Mouse (Mus musculus) spleen, adult 2 months (tissue): Measurements from ENCODE around the gene Anp32e.

Experiments used
- CTCF ChIP-seq: fragments of 200-500 bp; IDR thresholded peaks from 2 replicates; pipeline ENCODE4 v1.5.1; 2011; ENCODE audit warnings: mild to moderate bottlenecking, inconsistent platforms; ENCODE audit not compliant: insufficient read depth, insufficient read length, insufficient replicate concordance; ENCODE audit errors: extremely low read depth
- POLR2A ChIP-seq: fragments of 200-500 bp; IDR thresholded peaks from 2 replicates; pipeline ENCODE4 v1.6.1; 2011; ENCODE audit warnings: low read depth, low read length, inconsistent platforms

DNA sequence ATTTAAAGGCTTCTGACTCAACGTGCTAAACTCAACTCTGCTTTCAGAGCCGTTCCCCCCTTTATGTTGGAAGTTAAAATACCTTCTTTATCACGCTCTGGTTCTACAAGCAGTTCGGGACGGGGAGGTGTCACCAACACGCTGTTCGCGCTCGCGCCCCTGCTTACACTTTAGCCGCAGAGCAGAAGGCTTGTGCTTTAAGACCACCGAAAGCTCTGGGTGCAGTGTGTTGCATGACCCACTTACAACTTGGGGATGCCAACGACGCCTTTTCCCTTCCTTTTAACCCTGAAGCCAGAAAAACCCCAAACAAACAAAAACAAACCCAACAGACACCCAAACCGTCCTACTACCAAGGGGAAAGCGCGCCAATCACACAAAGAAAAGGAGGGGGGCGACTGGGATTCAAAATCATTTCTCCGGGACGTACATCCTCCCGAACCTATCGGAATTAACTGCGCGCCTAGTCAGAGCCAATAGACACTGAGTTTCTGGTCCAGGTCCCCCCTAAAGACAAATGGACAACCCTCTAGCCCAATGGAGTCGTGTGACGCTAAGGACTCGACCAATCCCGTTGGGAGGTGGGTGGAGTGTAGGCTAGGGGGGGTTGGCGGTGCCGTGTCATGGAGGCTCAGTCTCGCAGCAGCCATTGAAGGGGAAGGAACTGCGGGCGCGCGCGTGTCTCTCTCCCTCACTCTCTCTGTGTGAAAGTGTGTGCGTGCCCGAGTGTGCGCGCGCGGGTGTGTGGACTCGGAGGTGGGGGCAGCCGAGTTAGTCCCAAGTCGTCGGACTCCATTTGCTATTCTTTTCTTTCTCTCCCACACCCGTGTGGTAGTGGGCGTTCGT is at the start of gene Anp32e:
- peak; percentile 95 for TF ChIP-seq POLR2A
- TF ChIP-seq CTCF = no peak
